Mouse (Mus musculus) naive thymus-derived CD4-positive, alpha-beta T cell, adult 5 months (primary cell): ENCODE measurements around the gene Gpx2. TPM values are rescaled to one million over a fixed set of nuclear protein-coding genes. Genes with fewer than 3 reads are reported as not detected.

Experiments used
- polyA plus RNA-seq: library from polyadenylated mRNA; unstranded; fragments of 100-300 nt; shearing (Covaris generic); gene quantifications from one replicate; pipeline ENCODE4 v1.2.1, GENCODE M21; 2017

Gpx2 gene
- polyA plus RNA-seq: not detected

GRCm38 (mm10) chr12:76795350-76795749, at the start of gene Gpx2:
Gpx2 (minus strand) TSS chr12:76795554.

GRCm38 (mm10) chr12:76822651-76823041, 27.3 kb upstream of the Gpx2 start, which contains the start of gene Rab15:
Rab15 (minus strand) TSS chr12:76822908.

GRCm38 (mm10) chr12:76765354-76765851, 30.0 kb downstream of the Gpx2 start, which contains the start of the genes Churc1 and Fntb:
Churc1 (plus strand) TSS chr12:76765538.
Fntb (plus strand) TSS chr12:76765589.

Other genes with a start within 250 kb of the Gpx2 start
- gene Sptb, start 85.0 kb downstream of the Gpx2 start, polyA plus RNA-seq: 0.17 TPM
- gene Churc1, start 30.0 kb downstream of the Gpx2 start, polyA plus RNA-seq: 122 TPM
- gene Fntb, start 30.0 kb downstream of the Gpx2 start, polyA plus RNA-seq: 24.0 TPM
- not detected for gene Rab15, start 27.4 kb upstream of the Gpx2 start, polyA plus RNA-seq
- gene Max, start 166.6 kb upstream of the Gpx2 start, polyA plus RNA-seq: 179 TPM